Mouse (Mus musculus) bone marrow macrophage, adult 2 months (primary cell): Measurements from ENCODE around the gene Slc6a20a.

Source experiments
- CTCF ChIP-seq: IDR thresholded peaks from 2 replicates; pipeline ENCODE4 v1.5.1; 2012; ENCODE audit warnings: low read depth, mild to moderate bottlenecking, low read length, moderate library complexity
- POLR2A ChIP-seq: IDR thresholded peaks from 2 replicates; pipeline ENCODE4 v1.6.1; 2012; ENCODE audit warnings: mild to moderate bottlenecking, low read depth, low read length, borderline replicate concordance

GRCm38 (mm10) chr9:123701822-123702221 lies 23.1 kb upstream of the Slc6a20a start:
- TF ChIP-seq CTCF (no peak), POLR2A (no peak)
